ENCODE assay signal across 7 mouse cellular contexts in genomic region chr6:53287038-53287561, GRCm38 (mm10). TPM values are rescaled to one million over a fixed set of nuclear protein-coding genes. Genes with fewer than 3 reads are reported as not detected.
DNase-seq lines count a peak whose midpoint lies in the region; ATAC-seq and TF ChIP-seq lines count a peak whose summit lies in the region.

TSS of gene Creb5 (plus strand) at chr6:53287270.

- no peaks in the 10 kb centered on the region for H3K9me3 ChIP-seq in embryonic facial prominence, embryonic 14.5 days (ENCODE audit: control insufficient read depth, low read length)
- no peaks in the 10 kb centered on the region for H3K9me3 ChIP-seq in heart, embryonic 10.5 days
- no peaks in the 10 kb centered on the region for H3K9me3 ChIP-seq in kidney, embryonic 14.5 days (ENCODE audit: control insufficient read depth, low read length)
- no peaks in the 10 kb centered on the region for H3K9me3 ChIP-seq in limb, embryonic 15.5 days
- H3K9me3 ChIP-seq in midbrain, embryonic 16.5 days (replicated peaks; ENCODE audit: control insufficient read depth, low read length, poor library complexity, severe bottlenecking): no peaks in the 10 kb centered on the region

- H3K27me3 ChIP-seq in embryonic facial prominence, embryonic 14.5 days (replicated peaks; ENCODE audit: control insufficient read depth, insufficient read depth, low read length): peaks cover 51% of the 10 kb centered on the region
- peaks cover 36% of the 10 kb centered on the region for H3K27me3 ChIP-seq in heart, embryonic 10.5 days (ENCODE audit: insufficient read depth, poor library complexity, severe bottlenecking)
- peaks cover 48% of the 10 kb centered on the region for H3K27me3 ChIP-seq in kidney, embryonic 14.5 days (ENCODE audit: control insufficient read depth, insufficient read depth, low read length)
- H3K27me3 ChIP-seq in limb, embryonic 15.5 days: peaks cover 24% of the 10 kb centered on the region
- peaks cover 52% of the 10 kb centered on the region for H3K27me3 ChIP-seq in midbrain, embryonic 16.5 days (ENCODE audit: control insufficient read depth, insufficient read depth, low read depth, low read length)

- H3K4me2 ChIP-seq in embryonic facial prominence, embryonic 14.5 days (ENCODE audit: low read depth, low read length): peak within 1 kb of the TSS; percentile 77
- peak within 1 kb of the TSS; percentile 89 for H3K4me2 ChIP-seq in kidney, embryonic 14.5 days (replicated peaks; ENCODE audit: low read depth, low read length)
- H3K4me2 ChIP-seq in limb, embryonic 15.5 days: peak within 1 kb of the TSS; percentile 88
- H3K4me2 ChIP-seq in midbrain, embryonic 16.5 days (ENCODE audit: low read length): peak within 1 kb of the TSS; percentile 98

- ATAC-seq in embryonic facial prominence, embryonic 14.5 days (ENCODE audit: low read depth): peak; percentile 89
- peak; percentile 85 for ATAC-seq in kidney, embryonic 14.5 days (ENCODE audit: low FRiP score, low TSS enrichment)
- peak; percentile 79 for ATAC-seq in limb, embryonic 15.5 days (ENCODE audit: insufficient number of reproducible peaks, low FRiP score, low TSS enrichment, low read depth)
- peak; percentile 82 for ATAC-seq in midbrain, embryonic 16.5 days

- under 1% methylated on average over 45 of the region's 45 CpGs for WGBS in embryonic facial prominence, embryonic 14.5 days
- under 1% methylated on average over 45 of the region's 45 CpGs for WGBS in heart, embryonic 10.5 days
- WGBS in kidney, embryonic 14.5 days: under 1% methylated on average over 45 of the region's 45 CpGs
- WGBS in limb, embryonic 15.5 days: under 1% methylated on average over 45 of the region's 45 CpGs
- WGBS in midbrain, embryonic 16.5 days: under 1% methylated on average over 45 of the region's 45 CpGs

- H3K4me1 ChIP-seq in bone marrow macrophage, adult 2 months (ENCODE audit: control insufficient read depth, insufficient read depth, low read length): peaks cover 22% of the 10 kb centered on the region
- 0 out of 2 replicates have a peak, but pooled peaks cover 8% of the 10 kb centered on the region for H3K4me1 ChIP-seq in embryonic facial prominence, embryonic 14.5 days (ENCODE audit: control insufficient read depth, insufficient read depth, low read length)
- peaks cover 33% of the 10 kb centered on the region; the same call in 1 of the 2 replicates for H3K4me1 ChIP-seq in heart, embryonic 10.5 days
- H3K4me1 ChIP-seq in kidney, embryonic 14.5 days (ENCODE audit: control insufficient read depth, insufficient read depth, low read length): 0 out of 2 replicates have a peak, but pooled peaks cover 15% of the 10 kb centered on the region
- H3K4me1 ChIP-seq in limb, embryonic 15.5 days: peaks cover 33% of the 10 kb centered on the region
- peaks cover 26% of the 10 kb centered on the region for H3K4me1 ChIP-seq in midbrain, embryonic 16.5 days (ENCODE audit: control insufficient read depth, insufficient read depth, low read length)

- H3K27ac ChIP-seq in bone marrow macrophage, adult 2 months (ENCODE audit: insufficient read depth, low read depth, low read length): no peak within 1 kb of the TSS
- peak within 1 kb of the TSS; percentile 31; the same call in 1 of the 2 replicates for H3K27ac ChIP-seq in embryonic facial prominence, embryonic 14.5 days (replicated peaks; ENCODE audit: low read depth, low read length)
- H3K27ac ChIP-seq in heart, embryonic 10.5 days: peak within 1 kb of the TSS; percentile 90
- H3K27ac ChIP-seq in kidney, embryonic 14.5 days (ENCODE audit: low read depth, low read length): no peak within 1 kb of the TSS
- H3K27ac ChIP-seq in limb, embryonic 15.5 days: peak within 1 kb of the TSS; percentile 82
- no peak within 1 kb of the TSS for H3K27ac ChIP-seq in midbrain, embryonic 16.5 days (ENCODE audit: low read length)

- DNase-seq in embryonic facial prominence, embryonic 14.5 days (ENCODE audit: low spot score): peak; percentile 96
- peak; percentile 96 for DNase-seq in heart, embryonic 10.5 days (ENCODE audit: low spot score)
- DNase-seq in spleen, postnatal 36 days (ENCODE audit: low spot score in 2 of 2): peak; percentile 19 to 41

- peak within 1 kb of the TSS; percentile 75 for H3K9ac ChIP-seq in embryonic facial prominence, embryonic 14.5 days (ENCODE audit: low read depth, low read length)
- peak within 1 kb of the TSS; percentile 49 for H3K9ac ChIP-seq in kidney, embryonic 14.5 days (ENCODE audit: low read depth, low read length)
- peak within 1 kb of the TSS; percentile 70 for H3K9ac ChIP-seq in limb, embryonic 15.5 days
- H3K9ac ChIP-seq in midbrain, embryonic 16.5 days (ENCODE audit: low read depth, low read length): peak within 1 kb of the TSS; percentile 43

- TF ChIP-seq POLR2A in bone marrow macrophage, adult 2 months (IDR thresholded peaks at IDR 0.05; ENCODE audit: borderline replicate concordance, low read depth, low read length): no peak

- peak within 1 kb of the TSS; percentile 64 for H3K4me3 ChIP-seq in bone marrow macrophage, adult 2 months (ENCODE audit: insufficient read depth, low read length)
- H3K4me3 ChIP-seq in embryonic facial prominence, embryonic 14.5 days (ENCODE audit: low read depth, low read length): peak within 1 kb of the TSS; percentile 57
- H3K4me3 ChIP-seq in heart, embryonic 10.5 days: peak within 1 kb of the TSS; percentile 81
- peak within 1 kb of the TSS; percentile 54 for H3K4me3 ChIP-seq in kidney, embryonic 14.5 days (ENCODE audit: low read length)
- peak within 1 kb of the TSS; percentile 60 for H3K4me3 ChIP-seq in limb, embryonic 15.5 days
- peak within 1 kb of the TSS; percentile 48 for H3K4me3 ChIP-seq in midbrain, embryonic 16.5 days (ENCODE audit: low read depth, low read length)

- no peaks in the 10 kb centered on the region for H3K36me3 ChIP-seq in embryonic facial prominence, embryonic 14.5 days (ENCODE audit: control insufficient read depth, insufficient read depth, low read length)
- no peaks in the 10 kb centered on the region for H3K36me3 ChIP-seq in heart, embryonic 10.5 days
- H3K36me3 ChIP-seq in kidney, embryonic 14.5 days (ENCODE audit: control insufficient read depth, insufficient read depth, low read length): no peaks in the 10 kb centered on the region
- H3K36me3 ChIP-seq in limb, embryonic 15.5 days: no peaks in the 10 kb centered on the region
- H3K36me3 ChIP-seq in midbrain, embryonic 16.5 days (ENCODE audit: control insufficient read depth, insufficient read depth, low read length): no peaks in the 10 kb centered on the region

- no peak for TF ChIP-seq CTCF in bone marrow macrophage, adult 2 months (IDR thresholded peaks at IDR 0.05; ENCODE audit: low read depth, low read length)

RNA-seq across cellular contexts. Expression of gene Creb5, which starts in this region (rescaled TPM):
- 22.5 and 26.2 TPM in 2 replicates for polyA plus RNA-seq in bone marrow macrophage, adult 2 months (2012; ENCODE audit: insufficient read depth, insufficient read length, missing spikeins)
- 22.8 and 22.9 TPM in 2 replicates for polyA plus RNA-seq in embryonic facial prominence, embryonic 14.5 days (2014; fragmentation: Nextera tagmentation; extraction: Ambion mirVana)
- polyA plus RNA-seq in heart, embryonic 10.5 days (2016; fragmentation: Nextera tagmentation; extraction: Ambion mirVana): 15.4 and 20.5 TPM in 2 replicates
- polyA plus RNA-seq in kidney, embryonic 14.5 days (2014; fragmentation: Nextera tagmentation; extraction: Ambion mirVana): 2.7 and 4.2 TPM in 2 replicates
- 43.9 and 45.8 TPM in 2 replicates for polyA plus RNA-seq in limb, embryonic 15.5 days (2015; fragmentation: Nextera tagmentation; extraction: Ambion mirVana)
- polyA plus RNA-seq in midbrain, embryonic 16.5 days (2015; fragmentation: Nextera tagmentation; extraction: Ambion mirVana): 2.5 and 3.7 TPM in 2 replicates

Comparison
In these comparisons a context has a peak if more than half of its experiments do, and no peak if none do; other contexts are left out.
1. H3K27ac ChIP-seq: peak in embryonic facial prominence, embryonic 14.5 days (single experiment), heart, embryonic 10.5 days (single experiment) and limb, embryonic 15.5 days (single experiment); none in bone marrow macrophage, adult 2 months (single experiment), kidney, embryonic 14.5 days (single experiment) and midbrain, embryonic 16.5 days (single experiment).
2. DNase-seq: peak in every context shown above with its lines; median percentile 96 in embryonic facial prominence, embryonic 14.5 days; 96 in heart, embryonic 10.5 days; 30 in spleen, postnatal 36 days.
3. Peak in every context shown above with its lines, with median percentiles within 50 percentile points of each other: H3K4me3 ChIP-seq, ATAC-seq, H3K4me2 ChIP-seq and H3K9ac ChIP-seq.